Mouse (Mus musculus): Measurements from ENCODE around the gene Dph5.
"Not testable (repeated sequence)": the region's sequence is repeated elsewhere in the genome, so short reads cannot be mapped to it uniquely, and the experiment has no call there.

Dph5 gene

GRCm38 (mm10) chr3:115887427-115888309 lies at the start of gene Dph5:
Dph5 (plus strand) TSS chr3:115887837.
- DNase-seq (ENCODE audit: low spot score in 2 of 2), result peak; percentile 93 to 95

GRCm38 (mm10) chr3:115844566-115844965 lies 43.1 kb upstream of the Dph5 start:
- DNase-seq (ENCODE audit: low spot score in 2 of 2), result peak; percentile 37 to 50

DNA sequence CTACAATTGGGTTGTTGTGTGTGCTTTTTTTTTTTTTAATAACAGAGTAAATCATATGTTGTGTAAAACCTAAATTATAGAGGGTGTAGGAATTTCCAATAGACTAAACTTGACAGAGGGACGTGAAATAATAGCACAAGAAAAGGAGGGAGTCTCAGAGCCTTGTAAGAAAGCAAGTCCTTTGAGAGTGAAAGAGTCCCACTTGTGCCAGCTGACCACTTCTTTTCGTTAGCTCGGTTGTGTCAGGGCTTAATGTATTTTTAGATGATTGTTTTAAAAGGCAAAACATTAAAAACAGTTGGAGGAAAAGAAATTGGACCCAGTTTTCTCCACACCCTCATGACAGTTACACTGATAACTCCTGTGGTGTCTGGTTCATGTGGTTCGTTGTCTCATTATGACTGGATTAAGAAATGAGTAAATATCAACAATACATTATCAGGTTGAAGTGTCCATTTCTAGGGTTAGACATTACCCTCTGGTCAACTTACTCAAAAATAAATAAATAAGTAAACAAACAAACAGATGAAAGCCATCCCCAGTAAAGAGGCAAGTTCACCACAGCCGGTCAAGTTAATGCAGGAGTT lies 42.5 kb upstream of the Dph5 start:
- no peak for DNase-seq (ENCODE audit: low spot score in 2 of 2)

DNA sequence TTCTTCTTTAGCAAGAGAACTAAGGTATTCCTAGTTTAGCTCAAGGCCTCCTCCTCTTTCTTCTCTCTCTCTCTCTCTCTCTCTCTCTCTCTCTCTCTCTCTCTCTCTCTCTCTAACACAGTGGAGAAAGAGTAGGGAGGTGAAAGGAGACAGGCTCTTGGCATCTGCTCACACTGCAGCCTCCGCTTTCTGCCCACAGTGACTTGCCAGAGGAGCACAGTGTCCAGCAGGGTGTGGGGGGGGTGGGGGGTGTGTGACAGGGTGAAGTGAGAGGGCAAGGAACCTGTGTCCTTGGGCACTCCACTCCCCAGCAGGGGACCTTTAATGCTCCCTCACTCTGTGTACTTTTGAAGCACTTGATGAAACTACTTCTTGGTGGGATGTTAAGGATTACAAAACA lies 41.9 kb upstream of the Dph5 start:
- peak; percentile 51 to 55 for DNase-seq (ENCODE audit: low spot score in 2 of 2)

- DNase-seq (ENCODE audit: low spot score in 2 of 2), result no peak
Observed at GRCm38 (mm10) chr3:115846153-115846552, 41.5 kb upstream of the Dph5 start.

GRCm38 (mm10) chr3:115848686-115849480 lies 38.8 kb upstream of the Dph5 start:
- no peak for DNase-seq (ENCODE audit: low spot score in 2 of 2)

GRCm38 (mm10) chr3:115850946-115851345 lies 36.7 kb upstream of the Dph5 start:
- no peak for DNase-seq (ENCODE audit: low spot score in 2 of 2)

- no peak for DNase-seq (ENCODE audit: low spot score in 2 of 2)
Observed at GRCm38 (mm10) chr3:115854672-115855191, 32.9 kb upstream of the Dph5 start.

- peak; percentile 40 to 64 for DNase-seq (ENCODE audit: low spot score in 2 of 2)
Observed at GRCm38 (mm10) chr3:115855576-115855975, 32.1 kb upstream of the Dph5 start.

DNA sequence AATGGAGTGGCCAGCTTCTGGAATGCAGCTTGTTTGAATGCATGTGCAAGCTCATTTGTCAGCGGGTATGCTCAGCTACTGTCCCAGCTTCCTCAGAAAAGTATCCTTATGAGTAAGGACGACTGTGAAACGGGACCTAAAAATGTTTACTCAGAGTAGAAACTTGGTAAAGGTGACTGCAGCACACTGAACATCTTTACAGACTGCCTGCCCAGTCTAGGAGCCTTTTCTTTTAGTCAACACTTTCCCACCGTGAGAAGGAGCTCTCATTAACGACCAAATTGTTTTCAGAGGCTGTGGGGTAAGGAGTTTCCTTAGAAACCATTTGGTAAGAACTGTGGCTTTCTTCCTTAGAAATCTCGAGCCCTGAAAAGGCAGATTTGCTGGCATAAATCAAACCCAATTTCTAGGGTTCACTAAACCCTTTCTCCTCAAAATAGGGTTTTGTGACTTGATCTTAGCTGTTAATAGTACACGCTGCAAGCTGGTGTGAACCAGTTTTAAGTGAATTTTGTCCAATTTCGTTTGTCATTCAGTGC lies 31.1 kb upstream of the Dph5 start:
- peak; percentile 22 to 33 for DNase-seq (ENCODE audit: low spot score in 2 of 2)

DNA sequence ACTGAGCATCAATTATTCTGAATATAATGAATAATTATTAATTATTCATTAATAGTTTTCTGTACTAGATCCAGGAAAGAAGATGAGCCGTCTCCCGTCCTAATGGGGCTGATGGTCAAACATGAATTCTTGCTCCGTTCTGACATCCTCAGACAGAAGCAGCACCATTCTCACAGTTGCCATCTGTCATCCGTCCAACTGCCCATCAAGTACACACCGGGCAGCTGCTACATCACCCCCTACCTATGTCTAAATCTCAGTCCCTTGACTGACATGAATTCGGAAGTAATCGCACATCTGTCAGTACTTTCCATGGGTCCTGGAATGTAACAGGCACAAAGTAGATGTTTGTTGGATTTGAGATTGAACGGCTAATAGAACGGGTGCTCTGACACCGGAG lies 30.2 kb upstream of the Dph5 start:
- no peak for DNase-seq (ENCODE audit: low spot score in 2 of 2)

- DNase-seq (ENCODE audit: low spot score in 2 of 2), result no peak
Observed at GRCm38 (mm10) chr3:115858822-115859221, 28.8 kb upstream of the Dph5 start.

- not testable (repeated sequence) for DNase-seq (ENCODE audit: low spot score in 2 of 2)
Observed at GRCm38 (mm10) chr3:115860780-115861179, 26.9 kb upstream of the Dph5 start.

DNA sequence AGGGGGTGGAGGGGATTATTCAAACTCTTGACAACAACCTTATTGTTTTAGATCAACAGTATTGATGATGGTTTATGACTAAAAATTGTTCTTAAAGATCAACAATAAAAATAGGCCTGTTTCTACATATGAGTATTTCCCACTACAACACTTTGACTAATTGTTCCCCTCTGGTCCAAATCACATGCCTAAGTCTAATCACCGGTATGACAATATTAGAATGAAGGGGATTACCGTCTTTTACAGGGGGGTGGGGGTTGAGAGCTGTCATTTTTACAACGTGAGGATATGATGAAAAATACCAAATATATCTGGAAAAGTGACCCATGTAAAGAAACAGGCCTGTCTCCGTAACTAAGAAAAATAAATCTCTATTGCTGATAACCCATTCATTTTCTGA lies 24.1 kb upstream of the Dph5 start:
- DNase-seq (ENCODE audit: low spot score in 2 of 2), result no peak

DNA sequence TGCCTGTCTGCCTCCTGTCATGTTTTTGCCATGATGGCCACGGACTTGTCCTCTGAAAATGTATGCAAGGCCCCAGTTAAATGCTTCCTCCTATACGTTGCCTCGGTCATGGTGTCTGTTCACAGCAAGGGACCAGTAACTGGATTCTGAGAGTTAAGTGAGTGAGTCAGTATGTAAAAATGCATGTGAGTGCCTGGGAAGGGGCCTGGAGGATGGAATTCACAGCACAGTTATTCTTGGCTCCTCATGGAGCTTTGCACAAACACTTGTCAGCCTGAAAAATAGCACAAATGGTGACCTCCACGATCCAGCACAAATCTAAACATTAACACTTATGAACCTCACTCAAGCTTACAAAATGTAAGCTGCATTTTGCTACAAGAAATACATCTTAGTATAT lies 20.5 kb upstream of the Dph5 start:
- no peak for DNase-seq (ENCODE audit: low spot score in 2 of 2)

GRCm38 (mm10) chr3:115867901-115868300 lies 19.7 kb upstream of the Dph5 start:
- DNase-seq (ENCODE audit: low spot score in 2 of 2), result no peak

- no peak for DNase-seq (ENCODE audit: low spot score in 2 of 2)
Observed at GRCm38 (mm10) chr3:115869360-115869759, 18.3 kb upstream of the Dph5 start.

- no peak for DNase-seq (ENCODE audit: low spot score in 2 of 2)
Observed at GRCm38 (mm10) chr3:115875551-115875950, 12.1 kb upstream of the Dph5 start.

- no peak for DNase-seq (ENCODE audit: low spot score in 2 of 2)
Observed at GRCm38 (mm10) chr3:115877133-115877532, 10.5 kb upstream of the Dph5 start.

GRCm38 (mm10) chr3:115884086-115884485 lies 3.6 kb upstream of the Dph5 start:
- no peak for DNase-seq (ENCODE audit: low spot score in 2 of 2)

DNA sequence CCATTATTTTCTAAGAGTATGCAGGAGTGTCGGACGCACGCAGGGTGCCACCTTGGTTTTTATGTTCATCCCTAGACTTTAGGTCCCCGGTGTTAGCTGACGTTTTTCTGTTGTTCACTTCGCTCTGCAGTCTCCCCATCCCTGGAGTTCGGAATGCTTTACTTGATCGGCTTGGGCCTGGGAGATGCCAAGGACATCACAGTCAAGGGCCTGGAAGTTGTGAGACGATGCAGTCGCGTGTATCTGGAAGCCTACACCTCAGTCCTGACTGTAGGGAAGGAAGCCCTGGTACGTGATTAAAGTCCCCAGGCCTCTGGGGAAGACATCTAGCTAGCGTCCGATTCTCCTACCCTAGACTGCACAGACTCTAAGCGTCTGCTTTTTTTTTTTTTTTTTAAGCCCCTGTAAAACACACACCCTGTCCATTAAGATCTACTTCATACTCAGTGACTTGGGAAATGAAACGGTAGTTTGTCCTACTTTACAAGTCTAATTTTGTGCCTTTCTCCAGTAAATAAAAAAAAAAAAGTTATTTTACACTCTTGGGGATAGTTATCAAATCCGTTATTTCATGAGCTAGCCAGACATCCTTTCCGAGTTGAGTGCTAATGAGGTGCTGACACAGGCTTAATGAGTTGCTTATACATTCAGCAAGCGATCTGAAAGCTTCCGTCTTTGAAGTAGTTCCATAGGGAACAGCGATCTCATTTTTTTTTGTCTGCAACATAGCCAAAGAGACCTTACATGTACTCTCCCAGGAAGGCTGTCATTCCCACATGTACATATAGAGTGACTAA lies 871 bp downstream of the Dph5 start:
- peak in 1 of 2 experiments; percentile 42 for DNase-seq (ENCODE audit: low spot score in 2 of 2)
